13 mouse cellular contexts compared by ENCODE assay signal in genomic region chr1:60623440-60624016, GRCm38 (mm10).
"Had no signal": no experiment of that assay in that cellular context is flagged by ENCODE, and none has a peak within 500 bp of the region (broad histone marks: within the 10 kb centered on the region; RNA-seq: fewer than 3 reads in every experiment).

No protein-coding gene starts in this region.

- H3K27ac ChIP-seq: left cerebral cortex, adult 2 months; limb, embryonic 10.5 days; liver, embryonic 14.5 days; midbrain, embryonic 12.5 days; neural tube, embryonic 13.5 days; stomach, postnatal 0 days had no signal

- H3K4me2 ChIP-seq: lung, embryonic 14.5 days; midbrain, embryonic 12.5 days; neural tube, embryonic 13.5 days had no signal

- ATAC-seq: inflammation-experienced regulatory T-cells, adult 6 months; intestine, postnatal 0 days; midbrain, embryonic 16.5 days had no signal

- DNase-seq: kidney, postnatal 10 days; lung, embryonic 14.5 days; right cerebral cortex, adult 18-20 months; thymus, postnatal 4 days had no signal

- H3K9me3 ChIP-seq: limb, embryonic 10.5 days; midbrain, embryonic 12.5 days; neural tube, embryonic 13.5 days had no signal

- H3K36me3 ChIP-seq: limb, embryonic 10.5 days; midbrain, embryonic 12.5 days; neural tube, embryonic 13.5 days had no signal

- H3K27me3 ChIP-seq: midbrain, embryonic 12.5 days; neural tube, embryonic 13.5 days had no signal

- H3K9ac ChIP-seq: liver, embryonic 14.5 days; lung, embryonic 14.5 days; midbrain, embryonic 12.5 days; neural tube, embryonic 13.5 days had no signal

- H3K4me3 ChIP-seq: left cerebral cortex, adult 2 months; limb, embryonic 10.5 days; midbrain, embryonic 12.5 days; neural tube, embryonic 13.5 days had no signal
